Mouse (Mus musculus) limb, embryonic 11.5 days (tissue): ENCODE results near the gene Etv3. TPM values are rescaled to one million over a fixed set of nuclear protein-coding genes. Genes with fewer than 3 reads are reported as not detected.

Source experiments
- ATAC-seq: fragments of 200-750 bp; cut with Nextera tagmentation; 2 replicates; pipeline ENCODE4 v1.8.0; 2017; ENCODE audit warnings: low read depth; ENCODE audit not compliant: insufficient number of reproducible peaks, low FRiP score, low TSS enrichment
- DNase-seq: peaks from one replicate; pipeline ENCODE4 v3.0.0-alpha.2; 2015; ENCODE audit warnings: low spot score
- H3K27ac ChIP-seq: fragments of 300-500 bp; sonication (generic); replicated peaks from 2 replicates; pipeline ENCODE4 v1.5.1; 2014; ENCODE audit warnings: low read depth, mild to moderate bottlenecking, low read length
- H3K27me3 ChIP-seq: fragments of 300-500 bp; sonication (generic); 2 replicates; pipeline ENCODE4 v1.6.1; 2014; ENCODE audit warnings: mild to moderate bottlenecking, low read length, mixed read lengths; ENCODE audit not compliant: control insufficient read depth, insufficient read depth
- H3K36me3 ChIP-seq: fragments of 300-500 bp; sonication (generic); 2 replicates; pipeline ENCODE4 v1.6.1; 2014; ENCODE audit warnings: mild to moderate bottlenecking, low read length, moderate library complexity, mixed read lengths; ENCODE audit not compliant: control insufficient read depth, insufficient read depth
- H3K4me1 ChIP-seq: fragments of 300-500 bp; sonication (generic); 2 replicates; pipeline ENCODE4 v1.6.1; 2014; ENCODE audit warnings: low read length, mixed read lengths; ENCODE audit not compliant: control insufficient read depth, insufficient read depth
- H3K4me2 ChIP-seq: fragments of 300-500 bp; sonication (generic); 2 replicates; pipeline ENCODE4 v1.6.1; 2014; ENCODE audit warnings: low read depth, mild to moderate bottlenecking, moderate library complexity; ENCODE audit not compliant: severe bottlenecking
- H3K4me3 ChIP-seq: fragments of 300-500 bp; sonication (generic); 2 replicates; pipeline ENCODE4 v1.5.1; 2014; ENCODE audit warnings: low read depth, low read length
- H3K9ac ChIP-seq: fragments of 300-500 bp; sonication (generic); 2 replicates; pipeline ENCODE4 v1.6.1; 2014; ENCODE audit warnings: mild to moderate bottlenecking, low read length
- H3K9me3 ChIP-seq: fragments of 300-500 bp; sonication (generic); 2 replicates; pipeline ENCODE4 v1.6.1; 2016; ENCODE audit warnings: low read length; ENCODE audit not compliant: control insufficient read depth
- WGBS: fragments of 180-500 bp; shearing (Covaris S2); extraction: QIAGEN DNeasy Blood & Tissue Kit; methylation state at CpG from one replicate; pipeline ENCODE4 v1.1.7; 2014; 5-methylcytosine and 5-hydroxymethylcytosine counted together
- polyA plus RNA-seq: library from polyadenylated mRNA; unstranded; fragments of >200 nt; fragmentation: Nextera tagmentation; extraction: Ambion mirVana; gene quantifications from 2 replicates; pipeline ENCODE4 v1.2.1, GENCODE M21; 2014

Etv3 gene
- polyA plus RNA-seq, 1 experiment from 2014 or later: 11.2 TPM

- 0 out of 2 replicates have a peak, but pooled peaks cover 4% of the 10 kb centered on the region for H3K4me1 ChIP-seq
- H3K27ac ChIP-seq: no peak overlapping the region
- DNase-seq: no peak
- no peak for ATAC-seq
- no peaks in the 10 kb centered on the region for H3K9me3 ChIP-seq
- H3K4me3 ChIP-seq: no peak overlapping the region
- WGBS: 63% methylated on average over 4 of the region's 4 CpGs
- H3K9ac ChIP-seq: no peak overlapping the region
- no peak overlapping the region for H3K4me2 ChIP-seq
- no peaks in the 10 kb centered on the region for H3K27me3 ChIP-seq
- no peaks in the 10 kb centered on the region for H3K36me3 ChIP-seq
Measured at GRCm38 (mm10) chr3:87509061-87509460, 16.1 kb upstream of the Etv3 start.

GRCm38 (mm10) chr3:87510832-87511231 is 14.4 kb upstream of the Etv3 start:
- 87% methylated on average over 9 of the region's 9 CpGs for WGBS
- H3K4me2 ChIP-seq: no peak overlapping the region
- ATAC-seq: no peak

DNA sequence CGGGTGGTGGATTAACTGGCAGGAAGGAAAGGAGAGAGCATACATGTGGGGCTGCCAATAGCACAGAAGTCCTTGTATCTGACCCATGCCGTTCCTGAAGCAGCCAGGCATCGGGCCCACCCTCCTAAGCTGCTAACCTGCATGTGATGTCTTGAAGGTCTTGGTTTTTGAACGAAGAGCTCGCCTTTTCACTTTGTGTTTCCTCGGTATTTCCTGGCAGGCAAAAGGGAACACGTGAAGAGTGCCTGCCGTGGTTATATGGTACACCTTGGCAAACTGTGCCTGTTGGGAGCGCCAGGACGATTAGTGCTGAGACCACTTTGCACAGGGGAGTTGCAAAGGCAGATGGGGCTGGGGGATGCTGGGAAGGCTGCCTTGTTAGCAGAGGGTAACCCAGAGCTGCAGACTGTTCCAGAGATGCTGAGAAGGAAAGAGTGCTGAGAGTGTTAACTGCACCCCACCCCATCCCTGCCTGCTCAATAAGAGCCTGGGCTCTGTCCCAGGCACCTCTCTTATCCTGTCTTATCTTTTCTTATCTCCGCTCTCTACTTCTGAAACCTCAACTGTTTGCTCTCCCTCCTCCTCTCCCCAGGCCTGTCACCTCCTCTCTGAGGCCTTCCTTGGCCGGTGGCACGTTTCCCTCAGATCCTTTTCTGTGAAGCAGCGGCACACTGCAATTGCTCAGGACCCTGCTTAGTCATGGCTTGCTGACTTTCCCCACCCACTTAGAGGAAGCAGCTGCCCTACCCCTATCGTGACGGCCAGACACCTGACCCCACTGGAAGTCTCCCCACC is 13.0 kb upstream of the Etv3 start:
- no peaks in the 10 kb centered on the region for H3K27me3 ChIP-seq
- 46% methylated on average over 16 of the region's 16 CpGs for WGBS
- no peaks in the 10 kb centered on the region for H3K36me3 ChIP-seq
- H3K27ac ChIP-seq: no peak overlapping the region
- H3K4me3 ChIP-seq: no peak overlapping the region
- no peak overlapping the region for H3K4me2 ChIP-seq
- H3K9ac ChIP-seq: no peak overlapping the region
- no peak for DNase-seq
- H3K9me3 ChIP-seq: no peaks in the 10 kb centered on the region
- 0 out of 2 replicates have a peak, but pooled peaks cover 4% of the 10 kb centered on the region for H3K4me1 ChIP-seq
- ATAC-seq: no peak

More at GRCm38 (mm10) chr3:87510832-87511231, 14.4 kb upstream of the Etv3 start:
- H3K9ac ChIP-seq: no peak overlapping the region
- 0 out of 2 replicates have a peak, but pooled peaks cover 4% of the 10 kb centered on the region for H3K4me1 ChIP-seq
- no peaks in the 10 kb centered on the region for H3K9me3 ChIP-seq
- H3K27ac ChIP-seq: no peak overlapping the region
- no peak for DNase-seq
- no peak overlapping the region for H3K4me3 ChIP-seq
- no peaks in the 10 kb centered on the region for H3K36me3 ChIP-seq
- no peaks in the 10 kb centered on the region for H3K27me3 ChIP-seq

DNA sequence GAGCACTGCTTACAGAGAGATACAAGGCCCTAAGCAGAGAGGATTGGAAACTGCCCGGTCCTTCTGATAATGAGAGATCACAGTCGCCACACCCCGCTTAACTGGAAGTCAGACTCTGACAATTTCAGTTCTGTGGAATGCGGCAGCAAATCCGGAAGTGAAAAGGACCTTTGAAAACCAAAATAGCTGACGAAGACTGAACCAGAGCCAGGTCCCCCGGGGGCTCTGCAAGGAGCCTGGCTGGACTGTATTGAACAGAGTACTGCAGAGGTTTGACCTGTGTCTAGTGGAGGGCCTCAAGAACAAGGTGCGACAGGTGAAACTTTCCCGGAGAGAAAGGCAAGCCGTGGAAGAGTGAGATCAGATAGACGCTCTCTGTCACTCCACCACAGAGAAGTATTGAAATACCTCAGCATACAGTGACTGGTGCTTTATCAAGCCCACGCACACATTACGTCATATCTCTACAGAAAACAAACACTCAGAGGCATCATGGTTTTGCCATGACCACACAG is 9.6 kb upstream of the Etv3 start:
- no peak overlapping the region for H3K4me3 ChIP-seq
- no peak overlapping the region for H3K4me2 ChIP-seq
- H3K27ac ChIP-seq: no peak overlapping the region
- no peaks in the 10 kb centered on the region for H3K36me3 ChIP-seq
- H3K27me3 ChIP-seq: no peaks in the 10 kb centered on the region
- no peak for DNase-seq
- no peaks in the 10 kb centered on the region for H3K4me1 ChIP-seq
- whole genome bisulfite sequencing: 72% methylated on average over 13 of the region's 13 CpGs
- no peak for ATAC-seq
- no peak overlapping the region for H3K9ac ChIP-seq
- H3K9me3 ChIP-seq: no peaks in the 10 kb centered on the region

DNA sequence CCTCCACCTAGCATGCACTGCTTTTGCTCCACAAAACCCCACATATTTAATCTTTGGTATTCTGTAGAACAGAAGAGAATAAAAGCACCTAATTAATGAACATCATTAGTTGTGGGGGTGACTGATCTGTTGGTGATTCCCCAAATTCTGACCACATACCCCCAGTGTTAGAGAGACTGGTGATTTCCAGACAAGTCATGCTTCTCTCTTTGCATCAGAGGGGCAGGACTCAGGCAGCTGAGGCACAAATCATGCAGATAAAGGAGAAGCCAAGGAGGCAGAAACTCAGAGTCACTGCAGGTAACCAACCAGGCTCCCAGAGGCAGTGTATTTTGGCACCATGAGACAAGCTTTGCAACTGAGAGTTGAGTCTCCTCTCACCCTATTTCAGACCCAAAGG is 6.8 kb upstream of the Etv3 start:
- H3K4me3 ChIP-seq: no peak overlapping the region
- no peaks in the 10 kb centered on the region for H3K36me3 ChIP-seq
- no peaks in the 10 kb centered on the region for H3K9me3 ChIP-seq
- no peaks in the 10 kb centered on the region for H3K4me1 ChIP-seq
- no peaks in the 10 kb centered on the region for H3K27me3 ChIP-seq
- H3K4me2 ChIP-seq: no peak overlapping the region
- ATAC-seq (no peak), DNase-seq (no peak)
- no peak overlapping the region for H3K9ac ChIP-seq
- H3K27ac ChIP-seq: no peak overlapping the region

DNA sequence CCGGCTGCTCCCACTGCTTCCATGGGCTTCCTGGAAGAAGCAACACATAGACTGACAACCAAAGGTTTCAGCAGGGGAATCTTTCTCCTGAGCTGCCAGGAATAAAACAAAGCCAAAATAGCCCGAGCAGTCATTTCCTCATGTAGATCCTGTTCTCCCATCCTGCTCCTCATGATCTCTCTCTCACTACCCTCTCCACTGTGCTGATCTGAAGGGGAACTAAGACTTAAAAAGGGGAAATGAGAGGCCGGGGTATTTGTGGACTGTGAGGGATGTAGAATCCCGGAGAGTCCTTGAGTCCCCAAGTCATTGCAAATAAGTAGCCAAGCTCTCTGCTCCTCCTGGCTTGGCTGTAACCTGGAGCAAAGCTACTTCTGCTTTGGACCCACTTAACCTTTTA is 4.1 kb upstream of the Etv3 start:
- Histone ChIP-seq H3K9me3 (no peaks in the 10 kb centered on the region), H3K36me3 (no peaks in the 10 kb centered on the region), H3K4me1 (0 out of 2 replicates have a peak, but pooled peaks cover under 1% of the 10 kb centered on the region), H3K4me2 (no peak overlapping the region), H3K27ac (no peak overlapping the region), H3K4me3 (no peak overlapping the region), H3K9ac (no peak overlapping the region), H3K27me3 (no peaks in the 10 kb centered on the region)
- DNase-seq: no peak
- WGBS: 78% methylated on average over 4 of the region's 4 CpGs
- ATAC-seq: no peak

DNA sequence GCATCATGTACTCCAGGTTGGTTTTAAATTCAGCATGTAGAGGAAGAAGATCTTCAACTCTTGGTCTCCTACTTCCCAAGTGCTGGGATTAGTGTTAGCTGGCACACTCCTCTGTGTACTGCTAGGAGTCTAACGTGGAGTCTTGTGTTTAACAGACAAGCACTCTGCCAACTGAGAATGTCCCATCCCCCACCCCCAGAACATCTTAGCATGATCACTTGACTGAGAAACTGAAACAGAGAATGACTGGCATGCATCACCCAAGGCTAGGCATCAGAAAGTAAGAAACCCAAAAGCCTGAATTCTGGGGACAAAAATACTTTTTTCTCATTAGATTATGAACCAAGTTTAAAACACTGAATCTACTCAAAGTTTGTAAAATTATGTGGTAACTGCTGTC is 3.4 kb upstream of the Etv3 start:
- Histone ChIP-seq H3K36me3 (no peaks in the 10 kb centered on the region), H3K27ac (no peak overlapping the region), H3K4me2 (no peak overlapping the region), H3K9ac (no peak overlapping the region), H3K9me3 (no peaks in the 10 kb centered on the region), H3K4me1 (0 out of 2 replicates have a peak, but pooled peaks cover 5% of the 10 kb centered on the region), H3K4me3 (no peak overlapping the region), H3K27me3 (no peaks in the 10 kb centered on the region)
- 72% methylated on average over 1 of the region's 1 CpGs for whole genome bisulfite sequencing
- DNase-seq (no peak), ATAC-seq (no peak)

DNA sequence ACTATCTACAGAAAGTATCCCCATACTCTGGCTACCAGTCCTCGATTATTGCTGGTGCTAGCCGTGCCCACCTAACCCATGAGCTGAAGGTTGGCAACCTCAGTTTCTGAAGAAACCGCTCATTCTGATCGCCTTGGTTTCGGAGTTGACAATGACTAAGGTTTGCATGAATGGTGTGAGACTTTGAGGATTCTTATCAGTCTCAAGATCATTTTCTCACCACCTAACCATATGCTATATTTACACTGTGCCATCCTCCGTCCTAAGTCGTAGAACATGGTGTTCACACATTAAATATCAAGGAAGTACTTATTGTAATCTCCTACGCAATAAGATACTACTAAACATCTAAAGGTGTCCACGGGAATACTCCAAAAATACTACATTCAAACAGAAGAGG is 1.5 kb upstream of the Etv3 start:
- 96% methylated on average over 9 of the region's 9 CpGs for WGBS
- ATAC-seq: no peak
- no peak overlapping the region for H3K9ac ChIP-seq

More for the DNA sequence above, 1.5 kb upstream of the Etv3 start:
- no peak overlapping the region for H3K4me3 ChIP-seq
- no peak overlapping the region for H3K4me2 ChIP-seq
- H3K4me1 ChIP-seq: 0 out of 2 replicates have a peak, but pooled peaks cover 5% of the 10 kb centered on the region
- DNase-seq: no peak
- no peaks in the 10 kb centered on the region for H3K9me3 ChIP-seq
- no peaks in the 10 kb centered on the region for H3K27me3 ChIP-seq
- peaks cover 3% of the 10 kb centered on the region for H3K36me3 ChIP-seq
- H3K27ac ChIP-seq: no peak overlapping the region
